Mouse (Mus musculus): ENCODE results near the gene Ggcx. TPM values are rescaled to one million over a fixed set of nuclear protein-coding genes. Genes with fewer than 3 reads are reported as not detected.

Gene Ggcx
- total RNA-seq (2022) = 10 to 100 TPM; 10.3 to 13.5 (median 10.5) TPM

DNA sequence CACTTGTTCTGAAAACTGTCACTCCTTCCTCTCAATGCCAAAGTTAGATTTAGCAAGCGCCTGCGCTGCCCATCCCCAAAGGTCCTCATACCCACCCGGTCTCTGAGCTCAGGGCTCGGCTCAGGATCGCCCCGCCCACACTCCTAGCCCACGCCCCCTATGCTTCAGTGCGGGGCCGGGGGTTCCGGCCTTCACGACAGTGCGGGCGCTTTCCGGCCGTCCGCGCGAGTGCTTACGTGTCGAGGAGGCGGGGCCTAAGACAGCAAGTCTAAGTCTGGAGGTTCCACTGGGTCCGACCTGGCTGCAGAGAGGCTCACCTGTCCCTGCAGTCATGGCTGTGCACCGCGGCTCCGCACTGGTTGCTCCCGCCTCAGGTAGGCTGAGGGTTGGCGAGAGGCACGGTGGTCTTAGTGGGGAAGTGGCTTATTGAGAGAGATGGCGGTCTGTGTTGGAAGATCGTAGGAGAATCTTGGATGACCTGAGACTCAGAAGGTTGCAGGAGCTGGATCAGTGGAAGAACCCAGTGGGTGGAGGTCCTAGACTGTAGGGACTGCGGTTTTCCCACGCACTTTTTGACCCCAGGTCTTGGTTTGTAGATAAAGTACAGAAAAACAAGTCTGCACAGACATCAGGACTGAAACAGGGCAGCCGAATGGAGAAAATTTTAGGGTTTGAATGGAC is at the start of gene Ggcx:
Gene Ggcx (plus strand): TSS at position 233 of the 681 bp plus-strand sequence.
- peak; percentile 90 to 92 for DNase-seq (ENCODE audit: low spot score in 2 of 2)

DNA sequence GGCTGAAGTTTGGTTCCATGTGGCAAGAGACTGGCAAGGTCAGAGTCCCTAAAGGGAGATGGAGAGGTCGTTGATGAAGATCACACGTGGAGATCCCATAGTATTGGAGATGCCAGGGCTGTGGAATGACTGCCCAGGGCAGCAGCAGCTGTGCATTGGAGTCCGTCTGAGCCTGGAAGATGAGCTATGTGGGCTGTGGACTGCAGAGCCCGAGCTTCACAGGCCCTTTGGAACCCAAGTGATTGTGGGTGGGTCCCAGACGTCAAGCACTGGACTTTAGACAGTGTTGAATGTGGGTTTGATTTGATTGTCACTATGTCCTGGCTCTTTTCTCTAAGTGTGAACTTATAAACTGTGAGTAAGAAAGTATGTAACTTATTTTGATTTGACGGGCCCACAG is 49.1 kb upstream of the Ggcx start:
- DNase-seq (ENCODE audit: low spot score in 2 of 2) = no peak

DNA sequence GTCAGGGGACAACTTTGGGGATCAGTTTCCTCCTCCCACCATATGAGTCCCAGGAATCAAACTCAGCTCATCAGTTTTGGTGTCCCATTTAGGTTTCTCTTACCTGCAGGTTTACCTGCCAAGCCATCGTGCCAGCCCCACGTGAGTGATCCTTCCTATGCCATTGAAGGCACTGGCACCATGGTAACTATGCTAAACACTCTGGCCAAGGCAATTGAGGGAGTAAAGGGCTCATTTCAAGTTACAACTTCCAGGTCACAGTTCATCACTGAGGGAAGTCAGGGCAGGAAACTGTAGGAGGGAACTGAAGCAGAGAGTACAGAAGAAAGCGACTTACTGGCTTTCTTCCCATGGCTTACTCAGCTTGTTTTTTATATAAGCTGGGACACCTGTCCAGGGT is 47.8 kb upstream of the Ggcx start:
- DNase-seq (ENCODE audit: low spot score in 2 of 2) = no peak

DNA sequence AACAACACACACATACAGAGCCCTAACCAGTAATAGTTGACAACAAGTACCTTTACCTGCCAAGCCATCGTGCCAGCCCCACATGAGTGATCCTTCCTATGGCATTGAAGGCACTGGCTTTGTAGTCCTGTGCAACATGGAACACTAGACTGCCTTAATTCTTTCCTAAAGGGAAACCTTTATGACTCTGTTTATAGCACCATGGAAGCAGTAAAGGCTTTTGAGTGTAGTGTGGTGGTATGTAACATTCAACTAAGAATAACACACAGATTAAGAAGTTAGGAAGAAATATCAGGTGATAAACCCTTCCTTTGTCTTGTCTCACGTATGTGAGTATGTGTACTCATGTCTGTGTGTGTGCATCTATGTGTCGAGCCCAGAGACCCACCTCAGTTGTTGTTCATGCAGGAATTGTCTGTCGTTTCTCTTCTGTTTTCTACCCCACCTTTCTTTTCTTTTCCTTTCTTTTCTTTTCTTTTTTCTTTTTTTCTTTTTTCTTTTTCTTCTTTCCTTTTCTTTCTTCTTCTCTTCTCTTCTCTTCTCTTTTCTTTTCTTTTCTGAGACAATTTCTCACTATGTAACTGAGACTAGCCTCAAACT is 47.2 kb upstream of the Ggcx start, which contains the start of gene Rnf181:
Gene Rnf181 (minus strand): TSS at position 113 of the 600 bp plus-strand sequence.
- DNase-seq (ENCODE audit: low spot score in 2 of 2) = no peak

DNA sequence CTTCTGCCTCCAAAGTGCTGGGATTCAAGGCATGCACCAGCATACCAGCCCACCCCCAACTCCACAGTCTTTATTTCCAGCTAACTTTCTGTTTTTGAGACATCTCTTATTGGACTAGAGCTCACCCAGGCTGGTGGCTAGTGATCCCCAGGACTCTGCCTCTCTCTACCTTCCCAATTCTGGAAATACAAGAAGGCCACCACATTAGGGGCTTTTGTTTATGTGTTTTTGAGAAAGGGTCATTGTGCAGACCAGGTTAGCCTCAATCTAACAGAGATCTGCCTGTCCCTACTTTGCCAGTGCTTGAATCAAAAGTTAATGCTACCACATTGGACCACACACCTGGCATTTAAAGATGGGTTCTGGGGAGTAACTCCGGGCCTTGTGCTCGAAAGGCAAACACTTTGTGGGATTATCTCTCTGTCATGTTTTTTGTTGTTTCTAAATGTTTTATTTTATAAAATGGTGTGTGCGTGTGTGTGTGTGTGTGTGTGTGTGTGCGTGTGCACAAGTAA is 46.6 kb upstream of the Ggcx start:
- DNase-seq (ENCODE audit: low spot score in 2 of 2) = no peak

DNA sequence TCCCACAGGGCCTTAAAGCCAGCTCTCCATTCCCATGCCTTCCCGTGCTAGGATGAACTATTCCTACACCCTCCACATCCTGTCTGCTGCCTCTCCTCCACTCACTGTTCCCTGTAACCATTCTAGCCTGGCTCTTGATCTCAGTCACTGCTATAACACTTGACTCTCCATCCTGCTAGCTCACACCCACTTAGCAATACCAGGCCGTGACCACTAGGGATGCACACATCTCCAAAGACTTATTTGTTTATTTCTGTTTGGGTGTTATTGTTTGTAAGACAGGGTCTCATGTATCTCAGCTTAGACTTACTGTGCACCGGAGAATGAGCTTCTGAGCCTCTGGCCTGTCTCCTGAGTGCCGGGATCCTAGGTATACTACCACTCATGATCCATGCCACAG is 44.6 kb upstream of the Ggcx start:
- no peak for DNase-seq (ENCODE audit: low spot score in 2 of 2)

DNA sequence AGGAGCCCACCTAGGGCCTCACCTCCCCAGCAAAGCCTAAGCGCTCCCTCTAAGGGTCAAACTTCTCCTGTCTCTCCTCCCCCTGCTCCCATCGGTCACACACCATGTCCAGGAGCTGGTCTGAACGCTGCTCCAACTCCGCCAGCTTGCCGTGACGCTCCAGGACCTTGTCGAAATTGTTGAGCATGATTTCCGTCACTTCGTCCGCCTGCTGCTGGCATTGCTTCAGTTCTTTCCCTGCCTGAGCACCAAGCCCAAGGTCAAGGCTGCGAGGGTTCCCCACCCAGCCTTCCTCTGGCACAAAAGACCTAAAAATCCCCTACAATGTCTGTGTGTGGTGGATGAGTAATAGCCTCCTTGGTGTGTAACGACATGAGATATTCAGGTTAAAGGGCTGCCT is 44.0 kb upstream of the Ggcx start:
- no peak for DNase-seq (ENCODE audit: low spot score in 2 of 2)

DNA sequence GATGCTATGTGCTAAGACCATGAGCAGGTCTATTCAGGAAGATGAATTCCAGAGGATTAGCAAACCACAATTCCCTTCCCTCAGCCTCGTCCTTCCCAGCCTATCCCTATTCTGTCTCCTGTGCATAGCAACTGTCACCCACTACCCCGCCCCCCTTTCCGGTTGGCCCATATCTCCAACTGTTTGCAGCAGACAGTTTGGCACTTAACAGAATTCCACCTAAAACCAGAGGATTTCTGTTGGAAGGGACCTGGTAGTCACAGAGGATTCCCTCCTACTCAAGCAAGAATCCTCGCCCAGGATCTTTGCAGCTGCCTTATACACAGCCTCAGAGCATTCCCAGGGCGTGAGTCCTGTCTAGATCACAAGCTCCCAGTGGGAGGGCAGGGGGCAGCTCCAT is 43.0 kb upstream of the Ggcx start:
- no peak for DNase-seq (ENCODE audit: low spot score in 2 of 2)

DNA sequence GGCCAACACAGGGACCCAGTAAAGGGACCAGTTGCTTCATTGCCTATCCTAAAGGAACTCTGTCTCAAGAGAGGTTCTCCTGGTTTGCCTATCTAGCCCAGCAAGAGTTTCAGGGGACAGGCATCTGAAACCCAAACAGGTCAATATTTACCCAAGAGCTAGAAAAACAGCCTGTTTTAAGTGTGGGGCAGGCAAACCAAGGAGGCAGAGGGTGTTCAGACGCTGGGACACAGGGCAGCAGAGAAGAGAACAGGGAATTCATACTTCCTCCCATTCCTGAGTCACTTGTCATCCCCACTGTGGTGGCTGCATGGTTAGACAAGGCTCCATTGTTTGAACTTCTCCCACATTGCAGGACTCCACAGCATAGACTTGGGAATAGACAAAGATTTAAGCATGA is 42.5 kb upstream of the Ggcx start:
- no peak for DNase-seq (ENCODE audit: low spot score in 2 of 2)

DNA sequence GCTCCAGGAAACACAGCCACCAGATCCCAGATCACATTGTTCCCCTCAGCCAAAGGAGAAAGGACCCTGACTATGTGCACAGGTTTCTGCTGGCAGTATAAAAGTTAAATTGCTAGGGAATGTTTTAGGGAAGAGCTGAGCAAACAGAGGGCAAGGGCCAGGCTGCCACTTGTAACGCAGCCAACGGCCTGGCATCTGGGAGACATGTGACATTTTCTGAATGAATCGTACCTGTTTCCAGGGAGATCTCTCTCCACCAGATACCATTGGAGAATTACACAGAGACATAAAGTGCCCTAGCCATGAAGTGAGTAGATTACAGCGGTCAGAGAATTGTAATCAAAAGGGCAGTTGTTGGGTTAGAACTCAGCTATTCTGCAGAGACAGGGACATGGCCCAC is 40.9 kb upstream of the Ggcx start:
- no peak for DNase-seq (ENCODE audit: low spot score in 2 of 2)

DNA sequence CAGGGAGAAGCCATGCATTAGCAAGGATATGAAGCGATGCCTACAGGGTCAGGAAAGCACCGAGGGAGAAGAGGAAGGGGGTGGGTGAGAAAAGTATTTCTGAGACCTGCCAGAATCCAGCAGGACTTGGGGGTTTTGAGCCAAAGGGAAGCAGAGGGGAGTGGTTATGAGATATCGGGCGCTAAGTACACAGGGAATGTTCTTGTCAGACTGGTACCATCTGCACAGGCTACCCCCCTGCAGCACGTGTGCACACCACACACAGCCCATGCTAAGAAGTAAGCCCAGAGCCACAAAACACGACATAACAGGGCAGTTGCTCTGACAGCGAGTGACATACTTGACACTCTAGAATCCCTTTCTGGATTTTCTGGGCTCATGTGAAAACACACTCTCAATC is 39.9 kb upstream of the Ggcx start:
- DNase-seq (ENCODE audit: low spot score in 2 of 2) = no peak

DNA sequence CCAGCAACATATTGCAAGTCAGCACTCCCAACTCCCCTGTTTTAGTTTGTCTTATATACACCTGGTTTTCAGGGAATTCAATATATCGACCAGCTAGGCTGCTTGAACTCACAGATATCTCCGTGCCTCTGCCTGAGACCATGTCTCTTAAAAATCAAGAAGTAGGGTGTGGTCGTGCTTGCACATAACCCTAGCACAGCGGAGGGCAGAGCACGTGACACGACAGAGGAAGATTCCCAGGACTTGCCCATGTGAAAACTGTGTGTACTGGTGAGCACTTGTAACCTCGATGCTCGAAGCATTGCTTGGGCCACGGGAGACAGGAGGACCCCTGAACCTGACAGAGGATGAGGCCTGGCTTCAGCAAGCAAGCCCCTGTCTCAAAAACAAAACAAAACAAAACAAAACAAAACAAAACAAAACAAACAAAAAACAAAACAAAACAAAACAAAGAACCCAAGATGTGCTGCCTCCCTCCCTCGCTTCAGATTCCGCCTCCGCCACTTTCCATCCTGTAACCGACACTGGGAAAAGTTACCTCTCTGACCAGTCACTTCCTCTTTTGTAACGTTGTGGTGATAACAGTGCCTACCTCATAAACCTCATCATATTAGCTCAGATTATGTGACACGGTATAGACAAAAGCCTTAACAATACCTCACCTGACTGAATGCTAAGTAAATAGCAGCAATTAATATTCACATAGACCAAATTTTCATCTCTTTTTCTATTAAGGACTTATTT is 39.1 kb upstream of the Ggcx start:
- DNase-seq (ENCODE audit: low spot score in 2 of 2) = no peak

DNA sequence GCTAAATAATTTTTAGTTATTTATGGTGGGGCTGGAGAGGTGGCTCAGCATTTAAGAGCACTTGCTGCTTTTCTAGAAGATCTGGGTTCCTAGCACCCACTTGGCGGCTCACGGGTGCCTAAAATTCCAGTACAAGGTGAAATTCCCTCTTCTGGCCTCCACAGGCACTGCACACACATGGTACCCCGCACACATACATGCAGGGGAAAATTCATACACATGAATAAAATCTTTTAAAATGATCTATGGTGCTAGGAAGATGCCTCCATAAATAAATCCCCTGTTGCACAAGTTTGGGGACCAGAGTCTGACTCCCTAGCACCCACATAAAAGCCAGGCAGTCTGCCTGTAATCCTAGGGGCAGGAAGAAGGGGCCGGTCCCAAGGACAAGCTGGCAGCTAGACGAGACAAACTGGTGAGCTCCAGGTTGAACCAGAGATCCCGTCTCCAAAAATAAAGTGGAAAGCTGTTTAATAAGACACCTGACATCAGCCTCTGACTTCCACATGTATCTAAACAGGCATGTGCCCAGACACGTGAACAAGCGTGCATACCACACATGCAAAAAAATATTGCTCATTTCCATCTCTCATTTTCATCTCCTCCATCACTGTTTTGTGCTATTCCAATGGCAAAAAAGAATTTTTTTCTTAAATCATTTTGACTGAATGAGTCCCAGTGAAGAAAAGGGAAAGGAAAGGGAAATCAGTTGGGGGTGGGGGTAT is 35.4 kb upstream of the Ggcx start:
- DNase-seq (ENCODE audit: low spot score in 2 of 2) = no peak

DNA sequence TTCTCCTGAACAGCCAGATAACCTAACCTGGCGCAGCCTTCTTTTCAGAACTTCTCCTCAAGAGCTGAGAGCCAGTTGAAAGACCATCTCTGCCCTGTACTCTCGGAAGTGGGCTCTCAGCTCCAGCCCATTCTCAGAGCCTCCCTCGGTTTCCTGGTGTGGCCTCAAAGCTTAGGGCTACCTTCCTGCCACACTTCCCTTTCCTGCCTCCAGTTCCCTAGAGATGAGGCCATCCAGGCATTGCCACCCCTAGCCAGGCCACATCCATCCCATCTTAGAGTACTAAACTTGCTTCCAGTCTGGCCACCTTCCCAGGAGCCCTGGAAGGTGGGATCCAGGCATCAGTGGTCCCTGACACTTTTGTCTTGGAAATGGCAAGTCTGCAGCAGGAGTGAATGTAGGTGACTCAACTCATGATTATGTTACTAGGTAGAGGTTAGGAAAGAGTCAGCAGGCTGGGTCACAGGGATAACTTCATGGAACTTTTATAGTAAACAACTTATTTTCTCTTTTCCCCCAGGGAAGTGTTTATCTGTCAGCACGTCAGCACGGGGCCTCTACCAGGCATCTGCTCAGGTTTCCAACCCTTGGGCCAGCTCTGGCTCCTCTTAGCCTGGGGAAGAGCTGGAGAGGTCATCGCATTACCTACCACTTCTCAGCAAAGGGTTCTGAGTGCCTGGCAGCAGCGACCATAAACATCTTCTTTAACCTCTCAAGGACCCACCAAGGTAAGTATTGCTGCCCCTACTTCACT is 34.6 kb upstream of the Ggcx start:
- DNase-seq (ENCODE audit: low spot score in 2 of 2) = peak in 1 of 2 experiments; percentile 43

DNA sequence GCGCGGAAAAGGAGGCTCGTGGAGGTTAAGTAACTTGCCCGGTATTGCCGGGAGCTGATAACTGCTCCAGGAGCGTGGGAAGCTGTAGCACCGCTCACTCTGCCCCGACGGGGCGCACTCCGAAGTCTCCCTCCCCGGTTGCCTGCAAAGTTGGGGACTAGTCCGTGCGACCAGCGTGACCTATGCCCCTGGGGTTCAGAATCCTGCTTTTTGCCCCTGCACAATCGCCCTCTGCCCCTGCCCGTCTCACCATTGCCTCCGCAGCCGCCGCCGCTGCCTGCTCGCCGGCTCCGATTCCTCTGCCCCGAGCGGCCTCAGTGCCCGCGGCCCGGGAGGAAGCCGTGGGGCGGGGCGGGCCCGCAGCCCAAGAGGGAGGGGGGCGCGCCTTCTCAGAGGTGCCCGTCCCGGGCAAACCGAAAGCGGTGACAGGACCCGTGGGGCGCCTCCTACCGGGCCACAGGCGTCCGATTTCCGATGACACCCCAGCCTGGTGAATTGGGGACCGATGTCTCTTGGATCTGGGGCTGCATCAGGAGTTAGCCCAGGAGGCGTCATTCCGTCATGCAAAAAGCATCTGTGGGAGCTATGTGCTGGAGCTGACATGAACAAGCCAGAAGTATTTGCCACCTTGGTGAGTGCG is 33.9 kb upstream of the Ggcx start, which contains the start of gene Vamp5:
Gene Vamp5 (minus strand): TSS at position 338 of the 640 bp plus-strand sequence.
- DNase-seq (ENCODE audit: low spot score in 2 of 2) = peak; percentile 74 to 83

DNA sequence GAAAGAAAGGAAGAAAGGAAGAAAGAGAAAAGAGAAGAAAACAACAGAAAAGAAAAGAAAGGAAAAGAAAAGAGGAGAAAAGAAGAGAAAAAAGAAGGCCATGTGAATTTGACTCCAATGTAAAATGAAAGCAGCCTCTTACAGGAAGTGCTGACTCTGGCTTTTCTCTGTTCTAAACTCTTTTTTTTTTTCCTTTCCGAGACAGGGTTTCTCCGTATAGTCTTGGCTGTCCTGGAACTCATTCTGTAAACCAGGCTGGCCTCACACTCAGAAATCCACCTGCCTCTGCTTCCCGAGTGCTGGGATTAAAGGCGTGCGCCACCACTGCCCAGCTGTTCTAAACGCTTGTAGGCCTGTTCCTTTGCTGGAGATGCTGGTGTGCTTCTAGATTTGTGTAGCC is 31.6 kb upstream of the Ggcx start:
- DNase-seq (ENCODE audit: low spot score in 2 of 2) = no peak

DNA sequence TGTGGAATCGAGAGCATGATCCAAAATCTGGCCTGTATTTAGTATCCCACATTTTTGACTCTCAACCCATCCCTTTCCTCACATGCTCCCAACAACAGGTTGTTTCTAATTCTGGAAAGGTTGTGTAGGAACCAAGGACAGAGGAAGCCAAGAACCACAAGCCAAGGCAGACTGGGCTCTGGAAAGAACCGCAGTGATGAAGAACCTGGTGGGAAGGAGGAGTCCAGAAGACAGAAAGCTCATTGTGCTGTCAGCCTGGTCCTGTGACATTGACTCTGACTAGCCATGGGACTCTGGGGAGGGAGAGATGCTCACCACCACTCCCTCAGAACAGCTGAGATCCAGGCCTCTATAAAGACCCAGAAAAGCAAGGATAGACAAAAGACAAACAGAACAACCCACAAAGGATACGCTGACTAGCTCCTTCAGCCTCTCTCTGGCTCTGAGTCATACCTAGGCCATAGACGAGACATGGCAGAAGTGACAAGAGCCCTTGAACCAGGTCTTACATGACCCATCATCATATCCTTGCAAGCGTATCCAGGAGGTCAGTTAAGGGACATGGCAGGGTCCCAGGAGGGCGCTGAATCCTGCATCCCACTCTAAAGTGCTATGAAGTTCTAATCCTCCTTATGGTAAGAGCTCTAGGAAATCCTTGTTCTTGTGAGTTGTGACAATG is 30.8 kb upstream of the Ggcx start:
- no peak for DNase-seq (ENCODE audit: low spot score in 2 of 2)

DNA sequence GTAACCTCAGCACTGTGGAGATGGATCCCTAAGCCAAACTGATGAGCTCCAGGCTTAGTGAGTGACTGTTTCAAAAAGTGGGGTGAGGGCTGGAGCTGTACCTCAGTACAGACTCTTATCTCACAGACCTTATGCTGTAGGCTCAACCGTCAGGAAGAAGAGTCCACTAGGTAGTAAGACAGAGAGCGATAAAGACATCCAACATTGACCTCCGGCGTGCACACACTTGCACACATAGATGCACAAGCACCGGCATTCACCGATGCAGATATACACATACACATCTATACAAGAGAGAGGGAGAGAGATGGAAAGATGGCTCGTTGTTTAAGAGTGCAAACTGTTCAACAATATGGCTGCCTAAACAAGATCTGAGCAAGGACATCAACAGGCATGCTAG is 30.2 kb upstream of the Ggcx start:
- no peak for DNase-seq (ENCODE audit: low spot score in 2 of 2)

DNA sequence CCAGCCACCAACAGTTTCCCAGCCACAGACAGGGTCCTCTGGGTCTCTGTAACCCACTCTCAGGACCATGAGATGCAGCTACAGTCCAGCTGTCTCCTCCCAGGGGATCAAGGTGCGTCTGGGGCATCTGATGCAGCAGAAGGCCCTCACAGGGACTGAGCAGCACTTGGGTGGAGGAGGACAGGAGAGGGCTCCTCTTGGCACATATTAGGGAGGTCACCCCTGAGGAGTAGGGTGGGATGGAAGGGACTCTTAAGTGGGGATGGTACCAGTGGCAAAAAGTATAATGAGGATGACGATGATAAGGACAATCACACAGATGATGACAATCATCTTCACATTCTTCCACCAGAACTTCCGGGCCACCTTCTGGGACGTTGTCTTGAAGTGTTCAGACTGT is 28.9 kb upstream of the Ggcx start:
- no peak for DNase-seq (ENCODE audit: low spot score in 2 of 2)

DNA sequence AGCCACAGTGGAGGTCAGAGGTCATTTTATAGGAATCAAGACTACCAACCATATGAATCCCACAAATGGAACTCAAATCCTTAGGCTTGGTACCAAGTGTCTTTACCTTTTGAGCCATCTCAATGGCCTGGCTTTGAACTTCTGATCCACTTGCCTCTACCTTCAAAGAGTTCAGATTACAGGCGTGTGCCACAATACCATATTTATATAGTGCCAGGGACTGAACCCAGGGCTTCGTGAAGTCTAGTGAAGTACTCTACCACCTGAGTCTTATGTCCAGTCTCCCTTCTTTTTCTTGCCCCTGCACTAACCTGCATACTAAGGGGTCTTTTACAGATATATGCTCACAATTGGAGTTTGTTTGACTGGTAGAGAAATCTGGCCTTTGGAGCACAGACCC is 27.5 kb upstream of the Ggcx start:
- DNase-seq (ENCODE audit: low spot score in 2 of 2) = no peak

All from gastrocnemius, adult 8-10 months (tissue).